Mouse (Mus musculus) intestine, postnatal 0 days (tissue): ENCODE results near the gene Snrpa1. TPM values are rescaled to one million over a fixed set of nuclear protein-coding genes. Genes with fewer than 3 reads are reported as not detected.
A peak's percentile ranks its signal among the peaks of the same experiment; 100 is the strongest.

Experiments
- ATAC-seq: fragments of 200-750 bp; cut with Nextera tagmentation; 2 replicates; pipeline ENCODE4 v1.8.0; 2017; ENCODE audit warnings: mild to moderate bottlenecking, moderate TSS enrichment, moderate library complexity
- H3K27ac ChIP-seq: fragments of 300-500 bp; sonication (generic); 2 replicates; pipeline ENCODE4 v1.5.1; 2014; ENCODE audit warnings: mild to moderate bottlenecking, low read depth, low read length, moderate library complexity
- H3K27me3 ChIP-seq: fragments of 300-500 bp; sonication (generic); replicated peaks from 2 replicates; pipeline ENCODE4 v1.6.1; 2014; ENCODE audit warnings: low read length, mixed read lengths; ENCODE audit not compliant: control insufficient read depth, insufficient read depth
- H3K36me3 ChIP-seq: fragments of 300-500 bp; sonication (generic); 2 replicates; pipeline ENCODE4 v1.6.1; 2014; ENCODE audit warnings: mild to moderate bottlenecking, moderate library complexity; ENCODE audit not compliant: control insufficient read depth, insufficient read depth
- H3K4me1 ChIP-seq: fragments of 300-500 bp; sonication (generic); replicated peaks from 2 replicates; pipeline ENCODE4 v1.6.1; 2014; ENCODE audit warnings: antibody characterized with exemption, low read length, mixed read lengths; ENCODE audit not compliant: control insufficient read depth, insufficient read depth
- H3K4me2 ChIP-seq: fragments of 300-500 bp; sonication (generic); replicated peaks from 2 replicates; pipeline ENCODE4 v1.6.1; 2014; ENCODE audit warnings: low read depth, mild to moderate bottlenecking, moderate library complexity
- H3K4me3 ChIP-seq: fragments of 300-500 bp; sonication (generic); 2 replicates; pipeline ENCODE4 v1.5.1; 2014; ENCODE audit warnings: low read depth, low read length
- H3K9ac ChIP-seq: fragments of 300-500 bp; sonication (generic); 2 replicates; pipeline ENCODE4 v1.6.1; 2014; ENCODE audit warnings: mild to moderate bottlenecking, low read depth, low read length
- H3K9me3 ChIP-seq: fragments of 300-500 bp; sonication (generic); 2 replicates; pipeline ENCODE4 v1.6.1; 2016; ENCODE audit warnings: mixed run types; ENCODE audit not compliant: control insufficient read depth
- CTCF ChIP-seq: sonication (generic); IDR thresholded peaks from 2 replicates; pipeline ENCODE4 v1.5.1; 2016; ENCODE audit warnings: low read depth, mild to moderate bottlenecking, control low read depth, antibody characterized with exemption, moderate library complexity
- WGBS: fragments of 180-500 bp; shearing (Covaris S2); extraction: QIAGEN DNeasy Blood & Tissue Kit; methylation state at CpG from one replicate; pipeline ENCODE4 v1.1.7; 2014; 5-methylcytosine and 5-hydroxymethylcytosine counted together
- polyA plus RNA-seq: library from polyadenylated mRNA; unstranded; fragments of >200 nt; fragmentation: Nextera tagmentation; extraction: Ambion mirVana; gene quantifications from 2 replicates; pipeline ENCODE4 v1.2.1, GENCODE M21; 2015

Snrpa1 gene
- polyA plus RNA-seq, 1 experiment from 2014 or later: 66.1 TPM

DNA sequence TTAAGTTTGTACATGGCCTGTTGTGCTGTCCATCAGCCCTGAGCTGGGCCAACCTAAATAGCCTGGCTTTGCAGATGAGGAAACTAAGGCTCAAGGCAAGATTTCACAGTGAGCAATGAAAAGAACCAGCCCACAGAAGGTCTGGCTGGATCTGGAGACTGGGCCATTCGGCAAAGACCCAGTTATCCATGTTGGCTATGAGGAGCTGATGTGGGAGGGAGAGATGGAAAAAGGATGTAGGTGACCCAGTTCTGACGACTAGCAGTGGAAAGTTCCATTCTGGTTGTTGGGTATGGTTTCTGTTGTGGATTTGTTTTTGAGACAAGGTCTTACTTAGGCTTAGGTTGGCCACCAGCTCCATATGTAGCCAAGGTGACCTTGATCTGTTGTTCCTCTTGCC, 29.3 kb downstream of the Snrpa1 start:
- no peak overlapping the region; the same call in 1 of the 2 replicates for H3K27ac ChIP-seq
- H3K9me3 ChIP-seq: no peaks in the 10 kb centered on the region
- ATAC-seq: no peak
- H3K4me2 ChIP-seq: no peak overlapping the region
- TF ChIP-seq CTCF: no peak
- 89% methylated on average over 2 of the region's 2 CpGs for WGBS
- H3K27me3 ChIP-seq: no peaks in the 10 kb centered on the region
- H3K9ac ChIP-seq: no peak overlapping the region
- no peak overlapping the region for H3K4me3 ChIP-seq
- H3K36me3 ChIP-seq: peaks cover 78% of the 10 kb centered on the region
- no peaks in the 10 kb centered on the region for H3K4me1 ChIP-seq

DNA sequence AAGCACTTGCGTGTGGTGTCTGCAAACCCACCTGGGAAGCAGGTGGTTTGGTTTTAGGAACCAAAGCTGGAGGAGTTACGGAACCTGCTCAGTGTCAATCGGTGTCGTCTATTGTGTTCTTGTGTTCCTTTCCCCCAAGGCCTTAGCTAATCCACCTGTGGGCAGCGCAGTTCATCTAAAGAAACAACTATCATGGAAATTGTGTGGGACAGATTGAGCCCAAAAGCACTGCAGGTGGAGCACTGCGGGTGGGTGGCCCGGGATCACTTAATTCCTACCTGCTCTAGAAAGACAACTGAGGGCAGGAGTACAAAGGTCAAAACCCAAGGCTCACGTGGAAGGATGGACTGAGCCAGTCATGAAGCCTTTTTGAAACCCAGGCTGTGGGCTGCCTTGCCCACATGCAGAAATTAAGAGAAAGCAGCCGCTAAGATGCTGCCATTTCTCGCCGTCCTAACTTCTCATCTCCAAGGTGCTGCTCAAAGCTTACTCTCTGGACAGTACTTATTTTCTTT, 31.9 kb downstream of the Snrpa1 start:
- 85% methylated on average over 11 of the region's 11 CpGs for WGBS
- H3K27me3 ChIP-seq: no peaks in the 10 kb centered on the region
- no peaks in the 10 kb centered on the region for H3K4me1 ChIP-seq
- TF ChIP-seq CTCF: no peak
- no peak overlapping the region for H3K4me3 ChIP-seq
- no peak overlapping the region for H3K27ac ChIP-seq
- peaks cover 55% of the 10 kb centered on the region for H3K36me3 ChIP-seq
- no peaks in the 10 kb centered on the region for H3K9me3 ChIP-seq
- H3K4me2 ChIP-seq: no peak overlapping the region
- no peak overlapping the region for H3K9ac ChIP-seq
- ATAC-seq: no peak

DNA sequence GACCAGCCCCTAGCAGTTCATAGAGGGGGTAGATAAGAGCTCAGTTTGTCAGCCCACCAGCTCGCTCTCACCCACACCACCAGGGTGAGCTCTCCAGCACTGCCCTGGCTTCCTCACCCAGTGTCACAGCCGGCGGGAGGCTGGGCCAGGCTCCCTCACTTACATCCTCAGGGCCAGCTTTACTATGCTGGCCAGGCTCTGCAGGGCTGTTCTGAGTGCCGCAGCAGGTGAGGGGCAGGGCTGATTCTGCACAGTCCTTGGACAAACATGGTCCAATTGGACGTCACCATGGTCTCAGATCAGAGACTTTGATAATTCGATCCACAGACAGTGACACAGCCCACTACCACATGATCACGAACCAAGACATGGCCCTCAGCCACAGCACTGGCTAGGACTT, 32.8 kb downstream of the Snrpa1 start:
- H3K4me1 ChIP-seq: no peaks in the 10 kb centered on the region
- no peaks in the 10 kb centered on the region for H3K9me3 ChIP-seq
- TF ChIP-seq CTCF: no peak
- peaks cover 48% of the 10 kb centered on the region for H3K36me3 ChIP-seq
- no peak for ATAC-seq
- H3K27ac ChIP-seq: no peak overlapping the region
- H3K4me2 ChIP-seq: no peak overlapping the region
- no peaks in the 10 kb centered on the region for H3K27me3 ChIP-seq
- 84% methylated on average over 7 of the region's 7 CpGs for WGBS
- H3K9ac ChIP-seq: no peak overlapping the region
- no peak overlapping the region for H3K4me3 ChIP-seq

DNA sequence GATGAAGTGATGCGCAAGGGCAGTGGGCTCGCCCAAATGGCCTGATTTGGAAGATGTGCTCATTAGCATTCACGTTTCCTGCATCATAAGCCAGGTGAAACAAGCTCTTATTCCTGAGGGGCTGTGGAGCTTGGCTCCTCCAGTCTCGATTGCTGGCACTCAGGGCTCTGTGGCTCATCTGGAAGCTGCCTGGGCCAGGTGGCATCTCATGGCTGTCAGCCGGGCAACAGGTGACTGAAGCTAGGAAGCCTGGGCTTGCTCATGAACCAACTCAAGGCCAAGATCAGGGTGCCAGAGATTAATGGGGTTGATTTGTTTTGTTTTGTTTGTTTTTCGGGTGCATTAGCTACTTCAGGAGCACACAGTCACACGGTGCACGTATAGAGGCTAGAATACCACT, 33.9 kb downstream of the Snrpa1 start:
- H3K4me3 ChIP-seq: no peak overlapping the region
- peaks cover 37% of the 10 kb centered on the region for H3K36me3 ChIP-seq
- no peaks in the 10 kb centered on the region for H3K4me1 ChIP-seq
- no peaks in the 10 kb centered on the region for H3K9me3 ChIP-seq
- WGBS: 85% methylated on average over 8 of the region's 8 CpGs
- no peak overlapping the region for H3K4me2 ChIP-seq
- ATAC-seq: no peak
- no peak overlapping the region for H3K9ac ChIP-seq
- no peak overlapping the region for H3K27ac ChIP-seq
- no peaks in the 10 kb centered on the region for H3K27me3 ChIP-seq
- TF ChIP-seq CTCF: no peak

DNA sequence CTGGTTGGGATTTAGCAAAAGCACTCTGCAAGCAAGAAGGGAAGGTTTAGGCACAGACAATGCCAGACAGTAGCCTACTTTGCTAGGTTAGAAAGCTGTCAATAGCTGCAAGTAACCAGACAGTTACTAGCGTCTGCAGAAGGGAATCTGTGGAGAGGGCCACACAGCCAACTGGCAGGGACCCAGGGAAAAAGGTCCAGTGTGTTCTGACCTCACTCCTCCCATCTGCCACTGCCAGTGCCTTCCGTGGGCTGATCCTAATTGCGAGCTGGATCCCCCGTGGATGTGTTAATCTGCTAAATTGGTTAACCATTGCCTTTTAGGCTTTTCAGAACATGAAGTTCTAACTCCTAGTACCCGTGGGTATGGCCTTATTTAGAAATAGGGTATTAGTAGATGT, 35.3 kb downstream of the Snrpa1 start:
- no peak overlapping the region for H3K27ac ChIP-seq
- H3K36me3 ChIP-seq: peaks cover 24% of the 10 kb centered on the region
- TF ChIP-seq CTCF: no peak
- no peaks in the 10 kb centered on the region for H3K4me1 ChIP-seq
- 75% methylated on average over 5 of the region's 5 CpGs for WGBS
- ATAC-seq: no peak
- no peaks in the 10 kb centered on the region for H3K27me3 ChIP-seq
- no peak overlapping the region for H3K9ac ChIP-seq
- no peak overlapping the region for H3K4me2 ChIP-seq
- H3K9me3 ChIP-seq: no peaks in the 10 kb centered on the region
- no peak overlapping the region for H3K4me3 ChIP-seq

DNA sequence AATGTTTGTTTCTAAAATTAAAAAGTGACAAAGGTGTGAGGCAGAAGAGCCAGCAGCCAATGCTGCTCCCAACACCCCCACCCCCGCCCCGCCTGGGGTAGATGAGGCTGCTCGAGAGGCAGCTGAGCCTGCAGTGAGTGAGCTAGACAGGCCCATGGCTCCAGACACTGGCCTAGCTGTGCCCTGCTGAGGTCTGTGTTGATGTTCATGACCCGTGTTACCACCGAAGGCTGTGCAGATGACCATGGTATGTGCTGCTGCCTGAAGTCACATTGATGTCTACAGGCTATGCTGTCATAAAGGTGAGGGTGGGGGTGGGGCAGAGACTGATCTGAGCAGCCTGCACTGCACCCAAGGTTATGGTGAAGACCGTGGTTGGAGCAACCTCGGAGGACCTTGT, 40.0 kb downstream of the Snrpa1 start:
- 81% methylated on average over 7 of the region's 7 CpGs for WGBS
- no peaks in the 10 kb centered on the region for H3K36me3 ChIP-seq
- H3K9ac ChIP-seq: no peak overlapping the region
- H3K4me3 ChIP-seq: no peak overlapping the region
- H3K4me1 ChIP-seq: no peaks in the 10 kb centered on the region
- no peak for TF ChIP-seq CTCF
- H3K27ac ChIP-seq: no peak overlapping the region
- ATAC-seq: no peak
- no peaks in the 10 kb centered on the region for H3K9me3 ChIP-seq
- H3K27me3 ChIP-seq: no peaks in the 10 kb centered on the region
- no peak overlapping the region for H3K4me2 ChIP-seq

DNA sequence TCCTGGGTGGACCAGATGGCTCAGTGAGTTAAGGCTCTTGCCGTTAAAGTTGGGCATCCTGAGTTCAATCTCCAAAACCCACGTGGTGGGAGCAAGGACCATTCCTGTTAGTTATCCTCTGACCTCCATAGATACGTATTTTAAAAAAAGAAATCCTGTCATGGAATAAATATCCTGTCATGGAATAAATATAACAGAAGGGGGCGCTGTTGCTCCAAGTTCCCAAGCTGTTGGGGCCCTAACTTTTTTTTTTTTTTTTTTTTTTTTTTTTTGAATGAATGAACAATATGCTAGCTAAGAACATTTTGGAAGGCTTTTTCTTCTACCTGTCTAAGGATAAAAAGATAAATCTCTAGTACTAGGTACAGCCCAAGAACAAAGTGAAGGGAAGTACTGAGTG, 43.1 kb downstream of the Snrpa1 start:
- H3K36me3 ChIP-seq: no peaks in the 10 kb centered on the region
- no peak overlapping the region for H3K27ac ChIP-seq
- no peaks in the 10 kb centered on the region for H3K4me1 ChIP-seq
- no peak overlapping the region for H3K9ac ChIP-seq
- no peaks in the 10 kb centered on the region for H3K27me3 ChIP-seq
- no peaks in the 10 kb centered on the region for H3K9me3 ChIP-seq
- H3K4me2 ChIP-seq: no peak overlapping the region
- H3K4me3 ChIP-seq: no peak overlapping the region
- peak; percentile 78 for TF ChIP-seq CTCF
- no peak for ATAC-seq
- 4% methylated on average over 4 of the region's 4 CpGs for WGBS
